Mouse (Mus musculus): ENCODE results near the gene Clca2. TPM values are rescaled to one million over a fixed set of nuclear protein-coding genes. Genes with fewer than 3 reads are reported as not detected.

Clca2 gene
- total RNA-seq (2021): under 1 TPM; 0.38 to 0.64 TPM
- long read RNA-seq, experiment 1: 0 reads
- long read RNA-seq, experiment 2: 0 reads

DNA sequence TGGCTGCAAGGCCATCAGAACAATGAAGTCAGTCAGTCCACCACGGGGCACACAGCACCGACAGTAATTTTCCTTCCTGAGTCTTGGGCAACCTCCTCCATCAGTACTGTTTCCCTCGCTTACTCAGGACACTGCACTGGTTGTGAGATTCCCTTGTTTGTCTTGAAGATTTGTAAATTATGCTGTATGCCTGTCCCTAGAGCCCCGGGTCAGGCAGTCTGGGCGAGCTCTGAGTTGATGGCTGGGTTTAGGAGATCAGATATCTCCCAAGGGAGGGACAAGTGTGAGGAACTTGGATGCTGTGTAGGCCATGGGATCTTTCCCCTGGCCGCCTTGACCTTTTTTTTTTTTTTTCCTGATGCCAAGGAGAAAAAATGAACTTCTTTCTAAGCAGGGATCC, at the start of gene Clca2:
TSS of gene Clca2 (minus strand) at position 153 of the 400 bp plus-strand sequence.
- DNase-seq: no peak
- intact Hi-C loops (cut with DNase I; ENCODE audit: low total_unique reads): no loop called here

DNA sequence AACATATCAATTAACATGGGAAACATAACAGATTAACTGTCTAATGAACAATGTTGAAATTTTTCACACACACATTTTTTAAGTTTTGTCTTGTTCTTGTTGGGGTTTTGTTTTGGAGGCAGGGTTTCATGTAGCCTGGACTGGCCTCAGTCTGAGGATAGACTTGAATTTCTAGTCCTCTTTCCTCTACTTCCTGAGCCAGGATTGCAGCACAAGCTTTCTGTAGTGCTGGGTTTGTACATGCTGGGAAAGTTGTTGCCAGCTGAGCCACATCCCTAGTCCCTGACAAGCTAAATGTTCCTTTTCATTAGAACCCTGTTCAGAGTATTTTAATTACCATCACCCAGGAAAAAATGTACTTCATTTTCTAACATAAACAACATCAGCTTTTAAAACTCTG, 48.7 kb upstream of the Clca2 start:
- DNase-seq: no peak
- intact Hi-C loops (cut with DNase I; ENCODE audit: low total_unique reads): no loop called here

DNA sequence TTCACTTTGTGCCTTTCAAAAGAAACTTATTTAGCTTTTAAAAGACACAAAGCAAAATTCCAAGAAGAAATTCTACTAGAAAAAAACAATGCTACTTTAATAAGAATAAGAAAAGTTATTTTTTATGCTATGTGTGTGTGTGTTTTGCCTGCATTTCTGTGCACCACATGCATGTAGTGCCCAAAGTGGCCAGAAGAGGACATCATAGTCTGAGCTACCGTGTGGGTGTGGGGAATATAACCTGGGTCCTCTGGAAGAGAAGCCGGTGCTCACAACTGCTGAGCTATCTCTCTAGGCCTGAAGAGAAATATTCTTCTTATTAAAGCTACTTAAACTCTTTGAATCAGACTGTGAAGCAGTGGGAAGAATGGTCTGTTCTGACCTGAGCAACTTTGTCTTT, 48.2 kb upstream of the Clca2 start:
- intact Hi-C loops (cut with DNase I; ENCODE audit: low total_unique reads): no loop called here
- DNase-seq: no peak

DNA sequence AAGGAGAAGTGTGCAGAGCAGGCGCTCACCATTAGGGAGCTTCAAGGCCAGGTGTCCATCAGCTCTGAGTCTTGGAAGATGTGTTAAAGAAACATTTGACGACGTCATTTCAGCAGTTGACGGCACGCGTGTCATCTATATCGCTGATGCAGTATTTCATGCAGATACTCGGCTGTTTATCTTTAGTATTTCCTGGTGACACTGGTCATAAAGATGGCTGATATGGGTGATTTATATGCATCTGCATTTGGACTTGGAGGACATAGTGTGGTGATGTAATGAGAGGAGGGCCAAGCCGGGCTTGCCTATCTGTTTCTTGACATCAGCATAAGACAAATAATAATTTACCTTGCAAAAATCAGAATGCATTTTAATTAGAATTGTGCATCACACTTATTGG, 47.6 kb upstream of the Clca2 start:
- intact Hi-C loops (cut with DNase I; ENCODE audit: low total_unique reads): no loop called here
- no peak for DNase-seq

GRCm38 (mm10) chr3:145143856-145144255, 44.6 kb upstream of the Clca2 start:
- no peak for DNase-seq

GRCm38 (mm10) chr3:145142925-145143324, 43.7 kb upstream of the Clca2 start:
- intact Hi-C loops (cut with DNase I; ENCODE audit: low total_unique reads): no loop called here
- DNase-seq: no peak

More at GRCm38 (mm10) chr3:145143856-145144255, 44.6 kb upstream of the Clca2 start:
- intact Hi-C loops (cut with DNase I; ENCODE audit: low total_unique reads): no loop called here

DNA sequence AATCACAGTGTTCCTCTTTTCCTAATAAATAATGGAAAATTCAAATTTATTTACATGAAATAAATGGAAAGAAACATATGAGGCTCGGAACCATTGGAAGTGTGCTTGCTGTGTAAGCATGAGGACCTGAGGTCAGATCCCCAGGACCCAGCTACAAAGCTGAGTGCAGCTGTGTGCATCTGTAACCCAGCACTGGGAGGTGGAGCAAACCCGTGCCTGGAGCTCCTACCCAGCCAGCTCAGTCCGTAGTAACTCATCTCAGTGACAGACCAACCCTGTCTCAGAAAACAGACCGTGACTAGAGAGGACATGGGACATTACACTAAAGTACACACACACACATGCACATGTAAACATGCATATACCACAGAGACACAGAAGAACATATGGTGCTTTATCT, 41.0 kb upstream of the Clca2 start:
- intact Hi-C loops (cut with DNase I; ENCODE audit: low total_unique reads): no loop called here
- no peak for DNase-seq

DNA sequence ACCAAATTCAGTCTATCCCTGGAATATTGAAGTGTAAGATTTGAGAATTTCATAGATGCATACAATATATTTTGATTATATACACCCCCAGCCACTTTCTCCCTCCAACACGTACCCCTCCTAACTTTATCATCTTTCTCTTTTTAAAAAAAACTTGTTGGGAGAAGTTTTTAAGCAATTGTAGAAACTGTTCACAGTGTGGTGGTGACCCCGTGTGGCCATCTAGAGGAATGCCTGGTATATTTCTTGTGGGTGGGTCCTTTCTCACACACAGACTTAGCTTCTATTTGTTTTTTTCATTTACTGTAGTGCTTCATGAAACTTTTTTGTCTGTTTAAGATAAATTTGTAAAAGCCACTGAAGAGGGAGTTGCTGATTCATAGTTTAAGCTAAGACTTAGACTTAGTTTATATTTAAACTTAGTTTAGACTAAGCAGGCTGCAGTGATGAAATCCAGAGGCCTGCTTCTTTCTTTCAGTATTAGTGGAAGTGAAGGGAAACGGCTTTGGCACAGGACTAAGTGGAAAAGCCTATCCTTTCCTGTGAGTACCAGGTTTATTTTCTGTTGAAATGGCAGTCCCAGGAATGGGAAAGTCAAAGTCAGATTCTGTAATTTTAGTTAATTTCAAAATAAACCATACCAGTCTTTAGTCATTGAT, 32.1 kb upstream of the Clca2 start:
- intact Hi-C loops (cut with DNase I; ENCODE audit: low total_unique reads): loop anchor here (10.0 kb wide), 1 partner anchor 307 kb away; no protein-coding TSS in a partner anchor
- DNase-seq: peak; percentile 20

- DNase-seq: no peak
- intact Hi-C loops (cut with DNase I; ENCODE audit: low total_unique reads): no loop called here
Observed at GRCm38 (mm10) chr3:145129356-145129755, 30.1 kb upstream of the Clca2 start.

DNA sequence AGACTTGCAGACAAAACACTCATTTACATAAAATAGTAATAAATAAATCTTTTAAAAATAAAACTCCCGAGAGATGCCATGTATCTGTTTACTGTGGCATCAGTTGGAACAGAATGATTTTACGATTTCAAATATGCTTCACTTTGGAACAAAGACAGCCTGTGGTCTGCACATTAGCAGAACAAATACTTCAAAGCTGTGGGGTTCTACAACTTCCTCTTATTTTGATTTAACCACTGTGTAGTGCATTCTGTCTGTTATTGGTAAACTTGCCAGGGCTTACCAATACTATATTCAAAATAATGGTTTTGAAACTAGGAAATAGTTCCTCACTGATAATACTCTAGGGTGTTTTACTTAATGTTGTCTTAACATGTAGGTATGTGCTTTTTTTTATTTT, 27.4 kb upstream of the Clca2 start:
- intact Hi-C loops (cut with DNase I; ENCODE audit: low total_unique reads): no loop called here

DNA sequence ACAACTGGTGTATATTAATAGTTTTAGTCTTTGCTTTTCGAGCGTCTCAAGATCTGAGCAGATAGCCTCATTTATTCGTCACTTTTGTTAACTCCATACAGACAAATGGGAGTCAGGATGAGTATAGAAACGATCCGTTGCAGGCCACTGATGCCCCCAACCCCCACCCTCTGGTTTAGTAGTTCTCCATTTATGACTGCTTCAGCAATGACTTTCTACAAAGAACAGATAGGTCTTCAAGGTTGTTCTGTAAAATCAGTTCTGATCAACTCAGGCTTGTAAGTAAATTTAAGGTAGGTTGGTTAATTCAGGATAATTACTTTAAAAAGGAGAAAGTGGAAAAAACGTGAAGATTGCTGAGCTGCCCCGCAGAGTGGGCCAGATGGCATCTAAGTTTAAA, 20.2 kb upstream of the Clca2 start:
- intact Hi-C loops (cut with DNase I; ENCODE audit: low total_unique reads): no loop called here
- DNase-seq: no peak

More for the DNA sequence above, 27.4 kb upstream of the Clca2 start:
- DNase-seq: no peak

GRCm38 (mm10) chr3:145119002-145119358, 19.7 kb upstream of the Clca2 start:
- intact Hi-C loops (cut with DNase I; ENCODE audit: low total_unique reads): no loop called here
- DNase-seq: no peak

- intact Hi-C loops (cut with DNase I; ENCODE audit: low total_unique reads): no loop called here
- peak; percentile 98 for DNase-seq
Observed at GRCm38 (mm10) chr3:145118254-145119001, 19.2 kb upstream of the Clca2 start, which contains the start of gene Odf2l. Gene Odf2l (plus strand): TSS chr3:145118588.

DNA sequence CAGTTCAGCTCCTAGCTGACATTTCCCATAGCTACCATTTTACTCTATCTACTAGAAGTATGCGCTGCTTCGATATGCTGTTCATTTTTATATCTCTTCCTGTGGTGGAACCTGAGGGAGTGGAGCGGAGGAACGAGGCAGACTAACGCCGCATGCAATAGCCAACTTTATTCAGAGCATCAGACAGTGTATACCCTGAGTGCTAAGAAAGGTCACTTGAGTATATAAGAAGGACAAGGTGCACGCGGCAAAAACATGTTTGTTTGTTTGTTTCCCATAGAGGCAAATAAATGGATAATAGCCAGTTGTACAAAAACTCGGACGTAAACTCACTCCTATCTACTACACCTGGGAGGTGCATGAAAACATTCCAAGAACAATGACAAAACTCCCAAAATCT, 18.4 kb upstream of the Clca2 start:
- intact Hi-C loops (cut with DNase I; ENCODE audit: low total_unique reads): no loop called here
- no peak for DNase-seq

DNA sequence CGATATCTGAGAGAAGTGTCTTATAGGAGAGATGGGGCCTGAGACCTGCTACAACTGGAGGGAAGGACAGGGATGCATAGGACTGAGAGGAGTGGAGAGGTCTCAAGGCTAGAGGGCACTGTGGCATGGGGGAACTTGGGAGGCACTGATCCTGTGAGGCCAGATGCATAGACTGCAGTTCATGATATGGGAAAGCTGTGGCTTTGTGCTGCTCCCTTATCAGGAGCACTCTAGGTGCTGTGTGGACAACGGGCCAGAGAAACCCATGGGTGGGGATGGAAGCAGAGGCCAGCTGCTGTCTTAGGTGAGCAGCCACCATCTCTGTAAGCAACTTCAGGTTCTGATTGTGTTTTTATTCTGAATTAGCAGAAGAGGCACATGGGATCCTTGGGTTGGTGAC, 15.9 kb upstream of the Clca2 start:
- intact Hi-C loops (cut with DNase I; ENCODE audit: low total_unique reads): no loop called here
- no peak for DNase-seq

DNA sequence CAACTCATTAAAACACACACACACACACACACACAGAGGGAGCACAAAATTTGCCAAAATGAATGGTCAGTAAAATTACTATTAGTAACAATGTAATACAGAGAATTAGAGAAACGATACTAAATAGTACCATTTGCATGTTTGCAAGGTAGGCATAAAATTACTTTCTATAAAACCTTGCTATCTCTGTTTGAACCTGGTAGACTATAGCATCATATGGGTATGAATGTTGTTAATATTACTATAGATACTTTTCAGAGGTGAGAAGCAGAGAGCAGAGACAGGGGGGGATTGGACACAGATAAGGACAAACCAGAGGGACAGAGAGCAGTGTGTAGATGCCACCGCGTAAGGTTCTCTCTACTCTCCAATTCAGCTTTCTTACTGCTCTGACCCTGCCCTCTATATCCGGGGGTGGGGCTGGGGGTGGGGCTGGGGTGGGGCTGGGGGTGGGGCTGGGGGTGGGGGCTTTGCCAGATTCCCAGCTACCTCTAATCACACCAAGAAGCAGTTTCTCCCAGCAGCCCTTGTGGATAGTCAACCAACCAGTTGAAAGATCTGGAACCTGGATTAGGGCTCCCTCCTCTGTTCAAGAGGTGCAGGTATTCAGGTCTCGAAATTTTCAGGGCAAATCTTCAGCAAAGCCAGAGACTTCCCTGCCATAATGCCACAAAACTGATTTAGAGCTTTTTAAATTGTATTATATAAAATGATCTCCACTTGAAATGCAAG, 6.7 kb upstream of the Clca2 start:
- DNase-seq: no peak

GRCm38 (mm10) chr3:145105076-145105772, 6.0 kb upstream of the Clca2 start:
- DNase-seq: peak; percentile 39
- intact Hi-C loops (cut with DNase I; ENCODE audit: low total_unique reads): no loop called here

More for the DNA sequence above, 6.7 kb upstream of the Clca2 start:
- intact Hi-C loops (cut with DNase I; ENCODE audit: low total_unique reads): no loop called here

DNA sequence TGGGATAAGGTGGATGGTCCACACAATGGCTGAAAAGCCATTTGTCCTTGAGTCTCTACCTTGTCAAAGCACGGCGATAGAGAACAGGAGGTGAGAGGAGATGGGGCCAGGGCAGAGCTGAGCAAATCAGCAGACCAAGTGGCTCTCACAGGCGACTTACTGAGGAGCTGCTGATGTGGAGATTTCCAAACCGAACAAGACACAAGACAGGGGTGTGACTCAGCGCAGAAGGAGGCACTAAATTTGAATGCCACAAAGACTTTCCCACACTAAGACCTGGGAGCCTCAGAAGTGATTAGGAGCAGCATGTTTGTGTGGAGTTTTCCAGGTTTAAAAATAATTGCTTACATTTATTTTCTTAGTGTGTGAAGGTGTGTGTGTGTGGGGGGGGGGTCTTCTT, 4.5 kb upstream of the Clca2 start:
- intact Hi-C loops (cut with DNase I; ENCODE audit: low total_unique reads): no loop called here
- no peak for DNase-seq

- no peak for DNase-seq
- intact Hi-C loops (cut with DNase I; ENCODE audit: low total_unique reads): no loop called here
Observed at GRCm38 (mm10) chr3:145103321-145103720, 4.1 kb upstream of the Clca2 start.
